Mouse (Mus musculus) kidney, adult 2 months (tissue): ENCODE data around the gene Ifna16. TPM values are rescaled to one million over a fixed set of nuclear protein-coding genes. Genes with fewer than 3 reads are reported as not detected.
A peak's percentile ranks its signal among the peaks of the same experiment; 100 is the strongest.

Experiments used
- DNase-seq: peaks from one replicate; pipeline ENCODE4 v3.0.0; 2021
- H3K27ac ChIP-seq: fragments of 200-500 bp; 2 replicates; pipeline ENCODE4 v1.5.1; 2012; ENCODE audit warnings: low read depth, low read length, control low read depth, inconsistent platforms; ENCODE audit not compliant: insufficient read depth
- H3K27me3 ChIP-seq: fragments of 200-500 bp; replicated peaks from 2 replicates; pipeline ENCODE4 v1.6.1; 2012; ENCODE audit warnings: mild to moderate bottlenecking, moderate library complexity, low read length, inconsistent platforms; ENCODE audit not compliant: control insufficient read depth, insufficient read depth
- H3K36me3 ChIP-seq: fragments of 200-500 bp; 2 replicates; pipeline ENCODE4 v1.6.1; 2012; ENCODE audit warnings: mild to moderate bottlenecking, moderate library complexity, low read length, inconsistent platforms; ENCODE audit not compliant: control insufficient read depth, insufficient read depth
- H3K4me1 ChIP-seq: fragments of 200-500 bp; 2 replicates; pipeline ENCODE4 v1.6.1; 2011; ENCODE audit warnings: low read length; ENCODE audit not compliant: control insufficient read depth, insufficient read depth
- H3K4me3 ChIP-seq: fragments of 200-500 bp; 2 replicates; pipeline ENCODE4 v1.5.1; 2011; ENCODE audit warnings: mild to moderate bottlenecking, low read depth, low read length, control low read depth; ENCODE audit not compliant: insufficient read depth
- CTCF ChIP-seq: fragments of 200-500 bp; conservative IDR thresholded peaks from 2 replicates; pipeline ENCODE4 v1.5.1; 2011; ENCODE audit warnings: low read depth, mild to moderate bottlenecking, control low read depth, low read length, moderate library complexity, mixed read lengths; ENCODE audit not compliant: insufficient read depth, insufficient read length
- POLR2A ChIP-seq: fragments of 200-500 bp; IDR thresholded peaks from one replicate; pipeline ENCODE4 v1.6.1; 2011; ENCODE audit warnings: low read depth, low read length, control low read depth
- WGBS: fragments of 180-500 bp; shearing (Covaris S2); methylation state at CpG from one replicate; pipeline ENCODE4 v1.1.7; 2018; 5-methylcytosine and 5-hydroxymethylcytosine counted together
- polyA plus RNA-seq: library from polyadenylated mRNA; depleted of rRNA; stranded (reverse); fragments of >200 nt; gene quantifications from 2 replicates; pipeline ENCODE4 v1.2.3, GENCODE M21; 2012

Gene Ifna16
- polyA plus RNA-seq, 1 experiment: not detected

DNA sequence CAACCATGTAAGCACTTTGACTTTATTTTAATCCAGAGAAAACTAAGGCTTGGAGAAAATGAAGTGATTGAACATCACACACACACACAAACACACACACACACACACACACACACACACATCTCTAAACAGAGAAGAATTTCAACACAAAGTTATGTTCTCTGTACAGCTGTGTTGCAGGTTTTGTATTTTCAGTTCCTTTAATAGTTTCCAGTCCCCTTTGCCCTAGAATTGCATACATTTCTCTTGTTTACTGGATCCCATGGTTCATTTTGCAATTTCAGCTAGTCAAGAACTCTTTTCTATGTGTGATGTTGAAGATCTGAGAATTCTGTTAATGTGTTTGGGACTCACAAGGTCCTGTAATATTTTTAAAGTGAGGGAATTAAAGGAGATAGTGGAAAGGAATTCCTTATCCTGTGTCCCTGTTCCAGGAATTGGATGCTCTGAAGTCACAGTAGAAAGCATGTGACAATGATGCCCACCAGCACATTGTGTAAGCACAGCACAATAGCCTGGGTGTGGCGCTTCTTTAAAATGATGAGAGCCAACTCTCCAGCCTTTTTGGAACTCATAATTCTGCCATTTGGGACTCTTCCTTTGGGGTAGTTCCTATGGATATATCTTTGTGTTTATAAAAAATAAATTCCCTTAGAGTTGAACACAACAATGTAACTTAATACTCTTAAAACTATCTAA is 30.6 kb upstream of the Ifna16 start:
- DNase-seq: no peak
- Histone ChIP-seq H3K27me3 (no peaks in the 10 kb centered on the region), H3K4me3 (no peak overlapping the region), H3K4me1 (0 out of 2 replicates have a peak, but pooled peaks cover 3% of the 10 kb centered on the region), H3K36me3 (no peaks in the 10 kb centered on the region), H3K27ac (no peak overlapping the region)
- 93% methylated on average over 1 of the region's 1 CpGs for WGBS
- TF ChIP-seq POLR2A: no peak
- no peak for TF ChIP-seq CTCF

DNA sequence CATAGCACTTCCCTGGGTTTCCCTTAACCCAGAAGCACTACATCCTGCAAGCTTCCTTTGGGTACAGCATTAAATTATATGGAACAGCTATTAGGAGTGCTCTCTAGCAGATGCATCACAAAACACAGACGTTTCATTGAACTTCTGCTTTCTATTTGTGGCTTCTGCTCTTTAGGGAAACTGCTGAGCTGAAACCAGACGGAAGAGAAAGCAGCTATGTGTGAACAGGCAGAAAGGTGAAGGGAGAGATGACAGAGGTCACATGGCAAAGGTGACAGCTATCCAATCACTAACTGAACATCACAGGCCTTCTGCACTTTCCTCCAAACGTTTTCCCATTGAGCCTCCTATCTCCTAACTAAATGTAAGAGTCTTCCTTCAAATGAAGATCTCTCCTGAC is 29.2 kb upstream of the Ifna16 start:
- 27% methylated on average over 3 of the region's 3 CpGs for WGBS
- TF ChIP-seq CTCF (no peak), POLR2A (no peak)

DNA sequence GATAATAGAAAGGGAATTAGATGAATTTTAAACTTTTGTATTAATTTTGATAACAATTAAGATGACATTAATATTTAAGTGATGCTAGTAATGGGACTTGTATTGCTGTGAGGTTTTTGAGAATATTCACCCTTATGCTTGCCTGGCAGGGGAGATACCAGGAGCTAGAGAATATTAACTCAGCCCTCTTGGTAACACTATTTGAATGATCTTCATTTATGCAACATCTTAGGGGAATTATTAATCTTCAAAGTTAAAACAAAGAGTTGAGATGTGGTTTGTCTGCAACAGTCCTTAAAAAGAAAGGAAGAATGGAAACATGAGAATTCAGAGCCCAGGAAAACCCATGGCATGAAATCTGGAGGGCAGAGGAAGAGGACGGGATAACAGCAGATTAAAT is 22.6 kb upstream of the Ifna16 start:
- Histone ChIP-seq H3K27ac (peak overlapping the region; percentile 55; the same call in 1 of the 2 replicates), H3K4me1 (peaks cover 12% of the 10 kb centered on the region; the same call in 1 of the 2 replicates), H3K36me3 (no peaks in the 10 kb centered on the region), H3K4me3 (no peak overlapping the region), H3K27me3 (no peaks in the 10 kb centered on the region)
- TF ChIP-seq CTCF (no peak), POLR2A (no peak)
- peak; percentile 57 for DNase-seq
- 84% methylated on average over 1 of the region's 1 CpGs for WGBS

More for the DNA sequence above, 29.2 kb upstream of the Ifna16 start:
- Histone ChIP-seq H3K27me3 (no peaks in the 10 kb centered on the region), H3K4me3 (no peak overlapping the region), H3K36me3 (no peaks in the 10 kb centered on the region), H3K4me1 (0 out of 2 replicates have a peak, but pooled peaks cover 3% of the 10 kb centered on the region), H3K27ac (no peak overlapping the region)
- DNase-seq: no peak

DNA sequence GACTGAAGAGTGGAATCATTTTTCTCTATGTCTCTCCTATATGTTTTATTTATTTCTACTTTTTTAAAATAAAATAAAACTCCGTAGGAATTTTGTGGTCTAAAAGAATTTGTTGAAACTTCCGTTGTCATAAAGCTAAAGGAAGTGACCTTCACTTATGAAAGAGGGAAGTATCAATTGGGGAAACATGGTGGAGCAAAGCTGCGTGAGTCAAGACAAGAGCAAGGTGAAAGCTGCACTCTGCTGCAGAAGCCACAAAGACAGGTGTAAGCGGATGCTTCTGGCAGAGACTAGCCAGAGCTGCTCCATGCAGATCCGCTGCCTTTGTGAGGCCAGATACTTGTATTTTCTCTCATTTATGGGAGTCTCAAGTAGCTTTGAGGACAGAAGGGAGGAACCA is 22.1 kb upstream of the Ifna16 start:
- H3K4me1 ChIP-seq: peaks cover 12% of the 10 kb centered on the region; the same call in 1 of the 2 replicates
- WGBS: 69% methylated on average over 5 of the region's 5 CpGs
- DNase-seq: no peak
- H3K27me3 ChIP-seq: no peaks in the 10 kb centered on the region
- TF ChIP-seq CTCF (no peak), POLR2A (no peak)
- H3K27ac ChIP-seq: peak overlapping the region; percentile 60; the same call in 1 of the 2 replicates
- no peaks in the 10 kb centered on the region for H3K36me3 ChIP-seq
- H3K4me3 ChIP-seq: no peak overlapping the region

DNA sequence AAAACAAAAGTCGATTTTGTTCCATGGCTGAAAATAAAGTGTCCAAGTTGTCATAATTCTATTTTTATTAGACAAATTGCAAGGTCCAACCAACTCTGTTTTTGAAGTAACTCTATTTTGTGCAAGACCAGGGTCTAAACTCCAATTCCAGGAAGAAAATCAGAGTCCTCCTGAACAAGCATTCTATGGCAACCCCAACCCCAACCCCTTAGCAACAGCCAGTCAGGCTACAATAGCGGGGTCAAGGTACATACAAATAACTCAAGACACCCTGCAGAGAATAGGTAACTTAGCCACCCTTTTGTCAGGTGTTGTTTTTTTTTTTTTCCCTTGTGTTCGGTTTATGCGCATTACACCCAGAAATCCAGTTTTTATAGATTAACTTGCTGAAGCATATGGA is 21.0 kb upstream of the Ifna16 start:
- 57% methylated on average over 4 of the region's 4 CpGs for WGBS
- Histone ChIP-seq H3K4me1 (peaks cover 12% of the 10 kb centered on the region; the same call in 1 of the 2 replicates), H3K27ac (peak overlapping the region; percentile 96), H3K27me3 (no peaks in the 10 kb centered on the region), H3K36me3 (no peaks in the 10 kb centered on the region), H3K4me3 (no peak overlapping the region)
- peak; percentile 79 for DNase-seq
- TF ChIP-seq POLR2A (no peak), CTCF (no peak)

DNA sequence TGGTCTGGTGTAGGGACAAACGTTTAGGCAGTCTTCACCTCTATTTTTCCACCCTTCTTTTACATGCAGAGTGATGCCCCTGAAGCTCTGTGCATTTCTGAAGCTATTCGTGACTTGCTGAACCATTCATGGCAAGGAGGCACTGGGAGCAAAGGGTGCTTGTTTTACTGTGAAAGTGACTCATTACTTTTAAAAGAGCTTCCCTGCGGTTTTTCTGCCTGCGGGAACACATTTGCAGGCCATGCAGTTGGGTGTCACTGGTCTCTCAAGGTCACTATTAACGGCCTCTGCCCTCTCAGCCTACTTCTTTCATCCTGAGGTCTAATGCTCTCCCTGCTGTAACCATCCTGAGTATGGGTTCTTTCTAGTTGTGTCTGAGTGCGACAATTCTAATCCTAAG is 20.4 kb upstream of the Ifna16 start:
- Histone ChIP-seq H3K27ac (peak overlapping the region; percentile 96), H3K27me3 (no peaks in the 10 kb centered on the region), H3K4me1 (peaks cover 12% of the 10 kb centered on the region; the same call in 1 of the 2 replicates), H3K4me3 (no peak overlapping the region), H3K36me3 (no peaks in the 10 kb centered on the region)
- peak; percentile 57 for DNase-seq
- no peak for TF ChIP-seq CTCF
- no peak for TF ChIP-seq POLR2A
- 43% methylated on average over 6 of the region's 6 CpGs for WGBS

DNA sequence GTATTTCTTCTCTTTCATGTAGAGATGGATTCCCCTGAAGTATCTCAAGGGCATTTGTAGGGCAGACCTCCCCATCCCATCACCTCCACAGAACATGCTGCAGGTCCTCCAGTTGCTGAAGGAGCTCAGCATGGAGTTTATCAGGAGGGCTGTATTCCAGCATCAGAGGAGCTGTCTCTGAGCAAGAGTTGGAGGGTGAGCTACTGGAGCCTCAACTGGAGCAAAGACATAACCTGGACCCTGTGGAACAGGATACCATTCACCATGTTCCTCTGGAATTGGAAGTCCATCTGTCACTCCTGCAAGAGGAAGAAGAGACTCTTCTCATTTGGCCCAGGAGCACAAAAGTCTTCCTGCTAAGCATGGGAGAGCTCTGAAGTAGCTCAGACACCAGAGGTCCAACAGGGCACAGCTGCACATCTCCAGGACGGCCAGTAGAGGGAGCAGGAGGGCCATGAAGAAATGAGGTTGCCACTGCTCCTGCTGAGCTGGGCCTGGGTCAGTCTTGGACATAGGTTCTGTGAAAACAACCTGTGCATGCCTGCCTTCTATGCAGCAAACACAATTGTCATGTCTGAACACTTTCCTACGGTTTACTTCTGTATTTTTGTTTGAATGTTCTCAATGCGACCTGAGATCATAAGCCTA is 19.6 kb upstream of the Ifna16 start:
- Histone ChIP-seq H3K4me3 (no peak overlapping the region), H3K4me1 (peaks cover 12% of the 10 kb centered on the region; the same call in 1 of the 2 replicates), H3K27me3 (no peaks in the 10 kb centered on the region), H3K27ac (no peak overlapping the region), H3K36me3 (no peaks in the 10 kb centered on the region)
- 21% methylated on average over 3 of the region's 3 CpGs for WGBS
- DNase-seq: peak; percentile 86
- no peak for TF ChIP-seq POLR2A
- TF ChIP-seq CTCF: peak; percentile 100
